Mouse (Mus musculus) retina, postnatal 7 days (tissue): Measurements from ENCODE around the gene BC051665.
A peak's percentile ranks its signal among the peaks of the same experiment; 100 is the strongest.

Experiments used
- DNase-seq: peaks from one replicate; pipeline ENCODE4 v3.0.0-alpha.2; 2012; ENCODE audit warnings: low read depth, low spot score

The BC051665 gene

GRCm38 (mm10) chr13:60786264-60786663 lies at the start of gene BC051665:
BC051665 (minus strand) TSS chr13:60786364.
- no peak for DNase-seq

GRCm38 (mm10) chr13:60826052-60826451 lies 39.9 kb upstream of the BC051665 start:
- no peak for DNase-seq

GRCm38 (mm10) chr13:60820486-60821175 lies 34.5 kb upstream of the BC051665 start:
- DNase-seq = no peak

GRCm38 (mm10) chr13:60819469-60819868 lies 33.3 kb upstream of the BC051665 start:
- DNase-seq = peak; percentile 23

GRCm38 (mm10) chr13:60813722-60814121 lies 27.6 kb upstream of the BC051665 start:
- DNase-seq = no peak

- no peak for DNase-seq
These were observed 26.6 kb upstream of the BC051665 start for GRCm38 (mm10) chr13:60812768-60813167.

GRCm38 (mm10) chr13:60809690-60810089 lies 23.5 kb upstream of the BC051665 start:
- DNase-seq = no peak

GRCm38 (mm10) chr13:60802749-60803148 lies 16.6 kb upstream of the BC051665 start, which contains the start of gene Ctsll3:
Ctsll3 (minus strand) TSS chr13:60802849.
- DNase-seq = no peak

- no peak for DNase-seq
These were observed 3.3 kb upstream of the BC051665 start for GRCm38 (mm10) chr13:60789466-60789865.

GRCm38 (mm10) chr13:60783301-60783700 lies 2.9 kb downstream of the BC051665 start:
- no peak for DNase-seq

- no peak for DNase-seq
These were observed 5.6 kb downstream of the BC051665 start for GRCm38 (mm10) chr13:60780534-60780933.

- DNase-seq = no peak
These were observed 25.0 kb downstream of the BC051665 start for GRCm38 (mm10) chr13:60761161-60761560.

- DNase-seq = no peak
These were observed 25.8 kb downstream of the BC051665 start for GRCm38 (mm10) chr13:60760392-60760791.

- no peak for DNase-seq
These were observed 27.0 kb downstream of the BC051665 start for GRCm38 (mm10) chr13:60759136-60759535.

- no peak for DNase-seq
These were observed 28.9 kb downstream of the BC051665 start for GRCm38 (mm10) chr13:60757292-60757691.

- no peak for DNase-seq
These were observed 30.9 kb downstream of the BC051665 start for GRCm38 (mm10) chr13:60755251-60755650.

GRCm38 (mm10) chr13:60753216-60753615 lies 32.9 kb downstream of the BC051665 start:
- no peak for DNase-seq

- no peak for DNase-seq
These were observed 35.2 kb downstream of the BC051665 start for GRCm38 (mm10) chr13:60750930-60751329.

GRCm38 (mm10) chr13:60748556-60748955 lies 37.6 kb downstream of the BC051665 start:
- DNase-seq = no peak

- DNase-seq = no peak
These were observed 39.0 kb downstream of the BC051665 start for GRCm38 (mm10) chr13:60747201-60747600.

GRCm38 (mm10) chr13:60746271-60746670 lies 39.9 kb downstream of the BC051665 start:
- no peak for DNase-seq

GRCm38 (mm10) chr13:60745358-60745757 lies 40.8 kb downstream of the BC051665 start:
- no peak for DNase-seq

- DNase-seq = no peak
These were observed 41.4 kb downstream of the BC051665 start for GRCm38 (mm10) chr13:60744736-60745135.

- peak; percentile 52 for DNase-seq
These were observed 42.1 kb downstream of the BC051665 start for GRCm38 (mm10) chr13:60744078-60744460.
